Mouse (Mus musculus) left cerebral cortex, adult 2 months (tissue): Measurements from ENCODE around the gene Fancf. TPM values are rescaled to one million over a fixed set of nuclear protein-coding genes. Genes with fewer than 3 reads are reported as not detected.

Source experiments
- DNase-seq, 2 experiments: peaks; one replicate each; pipeline ENCODE4 v3.0.0; 2021 to 2022; ENCODE audit warnings: low spot score in 2 of 2, mixed read lengths in 1 of 2; ENCODE audit errors: extremely low spot score in 1 of 2
- H3K27ac ChIP-seq: fragments of 200-600 bp; 2 replicates; pipeline ENCODE4 v1.8.1; 2022
- H3K4me3 ChIP-seq: fragments of 200-600 bp; 2 replicates; pipeline ENCODE4 v1.8.1; 2022
- CTCF ChIP-seq: fragments of 200-600 bp; IDR thresholded peaks from 2 replicates; pipeline ENCODE4 v1.8.1; 2022; ENCODE audit warnings: antibody characterized with exemption, mild to moderate bottlenecking, moderate library complexity
- intact Hi-C: fragments of 180-260 bp; cut with DNase I; formaldehyde crosslinking; loops from one replicate; pipeline ENCODE4 v1.15.1; 2025
- total RNA-seq, 2 experiments: library from RNA; stranded (reverse); gene quantifications; 2 replicates each; pipeline ENCODE4 v1.2.3; 2021

Fancf gene
- total RNA-seq, 2 experiments from 2014 or later = 3.8 to 5.7 TPM

DNA sequence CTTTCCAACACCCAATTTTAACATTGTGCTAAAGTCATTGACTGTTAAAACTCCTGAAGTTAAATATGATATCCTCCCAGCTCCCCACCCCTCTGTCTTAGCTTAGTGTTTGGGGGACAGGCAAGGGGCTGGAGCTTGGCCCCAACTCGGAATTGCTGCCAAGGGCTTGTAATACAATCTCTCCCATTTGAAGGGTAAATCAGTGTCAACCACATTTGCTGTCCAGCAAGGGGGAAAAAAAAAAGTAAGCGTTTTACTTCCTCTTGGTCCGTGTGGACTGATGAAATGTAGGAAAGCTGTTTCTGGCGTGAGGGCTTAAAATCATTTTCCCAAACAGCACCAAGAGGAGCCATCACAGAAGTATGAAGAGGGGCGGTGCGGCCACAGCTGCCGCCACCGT is 16.7 kb upstream of the Fancf start:
- TF ChIP-seq CTCF = no peak
- DNase-seq = no peak
- intact Hi-C loops = loop anchor here (5.0 kb wide), 2 partner anchors 94 to 261 kb away; no protein-coding TSS in a partner anchor
- H3K27ac ChIP-seq = peak overlapping the region; percentile 82
- peak overlapping the region; percentile 59 for H3K4me3 ChIP-seq

DNA sequence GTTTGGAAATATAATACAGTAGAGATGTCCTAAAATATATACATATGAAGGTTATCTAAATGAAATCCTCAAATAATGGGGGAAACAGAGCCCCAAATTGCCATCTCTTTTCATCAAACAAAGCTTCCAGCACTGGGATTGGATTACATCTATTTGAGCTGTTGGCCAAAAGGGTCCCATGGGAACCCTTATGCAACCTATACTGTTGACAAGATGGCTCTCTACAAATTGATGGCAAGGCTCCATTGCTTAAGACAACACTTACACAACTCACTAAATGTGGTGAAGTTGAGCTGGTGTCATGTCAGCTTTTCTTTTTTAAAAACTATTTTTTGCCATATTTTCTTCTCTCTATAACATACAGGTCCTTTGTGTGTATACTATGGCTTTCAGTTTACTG is 14.2 kb upstream of the Fancf start:
- no peak for DNase-seq
- H3K4me3 ChIP-seq = no peak overlapping the region
- intact Hi-C loops = loop anchor here (5.0 kb wide), 2 partner anchors 96 to 259 kb away; no protein-coding TSS in a partner anchor
- H3K27ac ChIP-seq = no peak overlapping the region
- TF ChIP-seq CTCF = no peak

GRCm38 (mm10) chr7:51872597-51872996 is 10.5 kb upstream of the Fancf start:
- intact Hi-C loops = no loop called here
- no peak for DNase-seq
- Histone ChIP-seq H3K27ac (no peak overlapping the region), H3K4me3 (no peak overlapping the region)
- no peak for TF ChIP-seq CTCF

DNA sequence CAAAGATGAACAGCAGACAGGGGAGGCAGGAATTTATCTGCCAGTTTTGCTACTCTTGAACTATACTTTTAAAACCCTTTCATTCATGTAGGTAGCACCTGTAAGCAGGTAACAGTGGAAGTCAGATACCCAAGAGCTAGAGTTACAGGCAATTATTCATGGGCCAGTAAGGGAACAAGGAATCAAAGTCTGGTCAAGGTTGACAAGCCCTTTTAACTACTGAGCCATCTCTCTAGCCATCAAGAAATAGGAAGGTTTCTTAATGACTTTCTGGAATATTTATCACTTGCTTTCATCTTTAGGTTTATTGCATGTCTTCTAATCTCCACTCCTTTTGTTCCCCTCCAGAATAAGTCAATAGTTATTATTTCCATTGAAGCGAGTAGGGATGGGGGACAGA is 10.0 kb upstream of the Fancf start:
- DNase-seq = no peak
- no peak overlapping the region for H3K27ac ChIP-seq
- intact Hi-C loops = no loop called here
- H3K4me3 ChIP-seq = no peak overlapping the region
- no peak for TF ChIP-seq CTCF

- intact Hi-C loops = no loop called here
- no peak for DNase-seq
- no peak for TF ChIP-seq CTCF
- H3K4me3 ChIP-seq = no peak overlapping the region
- no peak overlapping the region for H3K27ac ChIP-seq
Measured at GRCm38 (mm10) chr7:51867983-51868382, 5.9 kb upstream of the Fancf start.

- Histone ChIP-seq H3K4me3 (no peak overlapping the region), H3K27ac (no peak overlapping the region)
- TF ChIP-seq CTCF = no peak
- intact Hi-C loops = no loop called here
- no peak for DNase-seq
Measured at GRCm38 (mm10) chr7:51865336-51865735, 3.3 kb upstream of the Fancf start.

DNA sequence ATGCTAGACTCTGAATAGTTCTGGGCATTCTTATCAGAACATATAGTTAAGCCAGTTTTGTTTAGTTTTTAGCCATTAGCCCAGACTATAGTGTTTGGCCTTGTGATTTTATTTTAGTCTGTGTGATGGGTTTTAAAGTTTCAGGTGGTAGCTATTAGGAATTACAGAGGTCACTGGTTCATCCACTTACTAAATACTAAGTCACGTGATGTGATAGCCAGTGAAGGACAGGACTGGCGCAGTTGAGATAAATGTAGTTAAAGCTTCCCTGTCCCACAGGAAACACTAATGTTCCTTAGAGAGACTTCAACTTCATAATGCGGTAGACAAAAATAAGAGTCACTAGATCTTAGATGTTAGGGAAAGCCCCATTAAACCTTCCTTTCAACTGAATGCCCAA is 775 bp upstream of the Fancf start:
- DNase-seq = no peak
- peak overlapping the region; percentile 95 for H3K4me3 ChIP-seq
- no peak for TF ChIP-seq CTCF
- intact Hi-C loops = loop anchor here (5.0 kb wide), 2 partner anchors 114 to 241 kb away; partner anchors contain the start of gene Slc17a6
- H3K27ac ChIP-seq = no peak overlapping the region

DNA sequence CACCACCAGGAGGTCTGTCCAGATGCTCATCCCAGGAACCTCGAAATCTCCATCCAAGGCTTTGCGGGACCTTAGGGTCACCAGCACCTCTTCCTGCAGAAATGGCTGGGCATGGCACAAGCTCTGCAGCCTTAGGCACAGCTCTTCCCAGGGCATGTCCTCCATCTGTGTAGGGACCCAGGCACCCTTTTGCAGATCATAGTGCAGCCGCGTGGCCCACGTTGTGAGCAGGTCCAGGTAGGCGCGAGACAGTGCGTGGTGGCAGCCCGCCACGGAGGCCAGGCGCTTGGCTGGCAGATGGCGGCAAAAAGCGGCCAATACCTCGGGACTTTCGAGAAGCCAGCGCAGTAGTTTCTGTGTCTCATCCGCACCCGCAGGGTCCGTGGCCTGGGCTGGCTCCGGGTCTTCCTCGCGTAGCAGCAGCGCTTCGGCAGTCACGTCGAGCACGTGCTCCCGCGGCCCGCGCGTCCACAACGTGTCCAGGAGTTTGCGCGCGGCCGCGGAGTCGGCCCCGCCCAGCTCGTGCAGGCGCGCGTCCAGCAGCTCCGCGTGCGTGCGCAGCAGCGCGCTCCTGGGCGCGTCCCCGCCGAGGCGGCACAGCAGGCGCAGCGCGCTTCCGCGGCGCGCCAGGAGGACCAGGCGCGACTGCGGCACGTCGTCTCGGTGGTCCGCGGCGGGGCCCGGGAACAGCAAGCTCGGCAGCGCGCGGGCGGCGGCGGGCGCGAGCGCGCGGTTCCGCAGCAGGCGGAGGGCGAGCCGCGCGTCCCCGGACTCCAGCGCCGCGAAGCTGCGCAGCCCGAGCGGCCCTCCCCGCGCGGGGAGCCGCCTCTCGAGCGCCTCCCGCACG is 594 bp downstream of the Fancf start, which contains the start of gene Gas2:
Gene Gas2, plus strand, starts transcription at position 766 of the 847 bp plus-strand sequence.
- Histone ChIP-seq H3K4me3 (peak within 1 kb of the TSS; percentile 95), H3K27ac (peak within 1 kb of the TSS; percentile 98)
- DNase-seq = peak; percentile 88 to 90
- TF ChIP-seq CTCF = no peak
- intact Hi-C loops = loop anchor here (5.0 kb wide), 2 partner anchors 116 to 239 kb away; partner anchors contain the start of gene Slc17a6

DNA sequence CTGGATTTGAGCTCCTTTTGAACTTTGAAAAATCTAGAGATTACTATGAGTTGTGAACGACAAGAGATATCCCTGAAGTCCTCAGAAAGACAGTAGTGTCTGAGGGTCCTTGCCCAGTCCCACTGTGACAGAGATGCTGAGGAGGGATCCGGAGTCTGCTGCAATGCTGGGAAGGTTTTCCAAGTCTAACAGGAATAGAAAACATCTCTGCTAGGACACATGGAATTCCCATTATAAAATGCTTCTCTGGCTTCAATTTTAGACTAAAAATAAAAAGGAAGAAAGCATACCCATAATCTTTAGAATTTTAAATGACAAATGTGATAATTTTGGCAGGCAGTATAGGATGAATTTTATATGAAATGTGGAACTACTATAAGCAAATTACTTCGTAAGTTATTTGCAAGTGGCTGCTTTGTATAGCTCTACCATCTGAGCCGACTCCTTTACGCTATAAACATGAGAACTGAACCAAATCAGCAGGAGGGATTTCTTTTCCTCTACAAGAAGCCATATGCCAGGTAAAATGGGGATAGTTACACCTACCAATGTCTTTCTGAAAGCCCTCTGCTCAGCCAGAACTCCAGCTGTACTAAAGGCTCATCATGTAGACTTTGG is 10.1 kb downstream of the Fancf start:
- intact Hi-C loops = no loop called here
- Histone ChIP-seq H3K4me3 (no peak overlapping the region), H3K27ac (no peak overlapping the region)
- no peak for DNase-seq
- TF ChIP-seq CTCF = no peak

- intact Hi-C loops = no loop called here
- H3K27ac ChIP-seq = no peak overlapping the region
Measured at GRCm38 (mm10) chr7:51850877-51851276, 11.2 kb downstream of the Fancf start.

GRCm38 (mm10) chr7:51840515-51840914 is 21.6 kb downstream of the Fancf start:
- no peak for DNase-seq
- TF ChIP-seq CTCF = no peak
- Histone ChIP-seq H3K4me3 (no peak overlapping the region), H3K27ac (no peak overlapping the region)
- intact Hi-C loops = no loop called here

More at GRCm38 (mm10) chr7:51850877-51851276, 11.2 kb downstream of the Fancf start:
- no peak overlapping the region for H3K4me3 ChIP-seq
- no peak for TF ChIP-seq CTCF
- DNase-seq = no peak

GRCm38 (mm10) chr7:51831917-51832316 is 30.1 kb downstream of the Fancf start:
- TF ChIP-seq CTCF = no peak
- intact Hi-C loops = no loop called here
- no peak overlapping the region for H3K27ac ChIP-seq
- no peak for DNase-seq
- no peak overlapping the region for H3K4me3 ChIP-seq
